Mouse (Mus musculus): ENCODE data around the gene Zcchc14. TPM values are rescaled to one million over a fixed set of nuclear protein-coding genes. Genes with fewer than 3 reads are reported as not detected.
A peak's percentile ranks its signal among the peaks of the same experiment; 100 is the strongest.

The Zcchc14 gene
- total RNA-seq (2018; cell fraction: chromatin; rRNA removed): 10 to 100 TPM in 22 of 26 experiments, 1 to 10 TPM in 4; 4.7 to 80.5 (median 15.8) TPM
- 1 to 10 TPM; 1.1 to 6.5 (median 2.6) TPM for total RNA-seq (2018; cell fraction: cytosol; rRNA removed)
- 10 to 100 TPM in 8 of 26 experiments, 1 to 10 TPM in 18; 2.6 to 24.2 (median 6.3) TPM for total RNA-seq (2018; cell fraction: nucleus; rRNA removed)
- 3.0 to 3.6 TPM (median 3.1 TPM) in 3 replicates for polyA plus RNA-seq (2018)

GRCm38 (mm10) chr8:121652774-121653323, at the start of gene Zcchc14:
Zcchc14 (minus strand) TSS chr8:121652901.
- peaks cover 24% of the 10 kb centered on the region; the same call in 1 of the 2 replicates for H3K79me2 ChIP-seq (ENCODE audit: inconsistent target)
- peak within 1 kb of the TSS; percentile 37 for H3K4me3 ChIP-seq (ENCODE audit: inconsistent target)
- 5% methylated on average over 40 of the region's 67 CpGs for WGBS (ENCODE audit: missing documents)
- no peaks in the 10 kb centered on the region for H3K36me3 ChIP-seq (ENCODE audit: inconsistent target)
- no peak within 1 kb of the TSS for H3K27ac ChIP-seq

- H3K36me3 ChIP-seq (ENCODE audit: inconsistent target): no peaks in the 10 kb centered on the region
- 89% methylated on average over 2 of the region's 2 CpGs for WGBS (ENCODE audit: missing documents)
- H3K79me2 ChIP-seq (ENCODE audit: inconsistent target): no peaks in the 10 kb centered on the region
- H3K4me3 ChIP-seq (ENCODE audit: inconsistent target): no peak overlapping the region
- H3K27ac ChIP-seq: no peak overlapping the region
Observed at GRCm38 (mm10) chr8:121699936-121700335, 47.2 kb upstream of the Zcchc14 start.

- 15% methylated on average over 9 of the region's 9 CpGs for WGBS (ENCODE audit: missing documents)
- no peaks in the 10 kb centered on the region for H3K79me2 ChIP-seq (ENCODE audit: inconsistent target)
- H3K27ac ChIP-seq: no peak overlapping the region
- no peaks in the 10 kb centered on the region for H3K36me3 ChIP-seq (ENCODE audit: inconsistent target)
- H3K4me3 ChIP-seq (ENCODE audit: inconsistent target): no peak overlapping the region
Observed at GRCm38 (mm10) chr8:121698615-121699101, 46.0 kb upstream of the Zcchc14 start.

DNA sequence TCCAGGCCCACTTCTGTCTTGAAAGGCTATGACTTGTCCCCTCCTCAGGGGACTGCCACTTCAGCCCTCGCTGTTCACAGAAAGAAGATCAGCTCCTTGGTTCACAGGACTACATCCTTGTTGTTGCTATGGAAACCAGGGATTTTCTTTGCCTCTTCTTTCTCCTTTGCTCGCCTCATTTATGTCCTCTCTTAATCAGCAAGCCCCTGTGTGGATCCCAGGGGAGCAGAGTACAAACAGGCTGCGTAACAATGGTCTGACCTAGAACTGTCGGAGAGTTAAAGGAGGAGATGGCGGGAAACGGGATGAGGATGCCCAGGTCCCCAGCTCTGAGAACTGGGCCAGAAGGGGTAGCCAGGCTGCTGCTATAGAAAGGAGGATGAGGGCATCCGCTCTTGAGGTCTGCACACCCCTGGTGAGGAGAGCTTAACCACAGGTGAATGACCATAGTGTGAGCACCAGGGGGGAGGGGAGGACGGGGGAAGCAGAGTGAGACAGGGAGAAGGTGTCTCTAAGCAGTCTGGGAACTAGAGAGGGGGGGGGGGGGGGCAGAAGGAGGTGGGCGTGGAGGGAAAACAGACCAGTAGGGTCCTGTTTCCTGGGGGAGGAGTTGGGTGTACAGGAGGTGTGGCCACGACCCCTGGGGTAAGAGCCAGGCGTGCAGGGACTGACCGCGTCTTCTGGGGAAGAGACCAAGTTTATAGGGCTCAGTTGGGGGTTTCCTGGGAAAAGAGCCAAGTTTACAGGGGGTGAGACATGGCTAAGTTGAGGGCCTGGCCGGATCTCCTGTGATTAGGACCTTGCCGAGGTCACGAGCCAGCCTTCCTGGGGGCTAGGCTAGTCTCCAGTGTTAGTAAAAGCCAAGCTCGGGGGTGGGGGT, 45.3 kb upstream of the Zcchc14 start:
- Histone ChIP-seq H3K27ac (no peak overlapping the region), H3K79me2 (ENCODE audit: inconsistent target) (no peaks in the 10 kb centered on the region), H3K36me3 (ENCODE audit: inconsistent target) (no peaks in the 10 kb centered on the region), H3K4me3 (ENCODE audit: inconsistent target) (no peak overlapping the region)
- 30% methylated on average over 16 of the region's 17 CpGs for WGBS (ENCODE audit: missing documents)

- Histone ChIP-seq H3K4me3 (ENCODE audit: inconsistent target) (no peak overlapping the region), H3K36me3 (ENCODE audit: inconsistent target) (no peaks in the 10 kb centered on the region), H3K79me2 (ENCODE audit: inconsistent target) (no peaks in the 10 kb centered on the region), H3K27ac (no peak overlapping the region)
- WGBS (ENCODE audit: missing documents): 12% methylated on average over 6 of the region's 6 CpGs
Observed at GRCm38 (mm10) chr8:121695585-121696184, 43.0 kb upstream of the Zcchc14 start.

DNA sequence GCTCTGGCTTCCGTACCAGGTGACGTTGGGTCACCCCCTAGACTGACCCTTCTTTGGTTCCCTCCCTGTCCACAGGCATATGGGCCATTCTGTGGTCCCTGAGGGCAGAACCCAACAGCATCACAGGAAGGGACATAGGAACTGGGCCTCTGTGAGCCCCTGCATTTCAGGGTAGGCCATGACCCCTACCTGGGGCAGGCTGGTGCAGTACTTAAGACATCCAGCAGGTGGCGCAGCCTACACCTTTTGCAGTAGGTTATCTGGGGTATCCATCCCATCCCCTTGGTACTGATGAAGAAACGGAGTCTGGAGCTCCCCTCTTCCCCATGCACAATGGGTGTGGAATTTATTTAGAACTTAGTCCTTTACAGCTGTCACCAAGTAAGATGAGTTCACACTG, 41.8 kb upstream of the Zcchc14 start:
- H3K27ac ChIP-seq: no peak overlapping the region
- no peaks in the 10 kb centered on the region for H3K79me2 ChIP-seq (ENCODE audit: inconsistent target)
- WGBS (ENCODE audit: missing documents): 55% methylated on average over 4 of the region's 4 CpGs
- no peak overlapping the region for H3K4me3 ChIP-seq (ENCODE audit: inconsistent target)
- no peaks in the 10 kb centered on the region for H3K36me3 ChIP-seq (ENCODE audit: inconsistent target)

GRCm38 (mm10) chr8:121688496-121688895, 35.8 kb upstream of the Zcchc14 start:
- H3K4me3 ChIP-seq (ENCODE audit: inconsistent target): no peak overlapping the region
- no peak overlapping the region for H3K27ac ChIP-seq
- no peaks in the 10 kb centered on the region for H3K36me3 ChIP-seq (ENCODE audit: inconsistent target)
- 50% methylated on average over 5 of the region's 5 CpGs for WGBS (ENCODE audit: missing documents)
- H3K79me2 ChIP-seq (ENCODE audit: inconsistent target): no peaks in the 10 kb centered on the region

DNA sequence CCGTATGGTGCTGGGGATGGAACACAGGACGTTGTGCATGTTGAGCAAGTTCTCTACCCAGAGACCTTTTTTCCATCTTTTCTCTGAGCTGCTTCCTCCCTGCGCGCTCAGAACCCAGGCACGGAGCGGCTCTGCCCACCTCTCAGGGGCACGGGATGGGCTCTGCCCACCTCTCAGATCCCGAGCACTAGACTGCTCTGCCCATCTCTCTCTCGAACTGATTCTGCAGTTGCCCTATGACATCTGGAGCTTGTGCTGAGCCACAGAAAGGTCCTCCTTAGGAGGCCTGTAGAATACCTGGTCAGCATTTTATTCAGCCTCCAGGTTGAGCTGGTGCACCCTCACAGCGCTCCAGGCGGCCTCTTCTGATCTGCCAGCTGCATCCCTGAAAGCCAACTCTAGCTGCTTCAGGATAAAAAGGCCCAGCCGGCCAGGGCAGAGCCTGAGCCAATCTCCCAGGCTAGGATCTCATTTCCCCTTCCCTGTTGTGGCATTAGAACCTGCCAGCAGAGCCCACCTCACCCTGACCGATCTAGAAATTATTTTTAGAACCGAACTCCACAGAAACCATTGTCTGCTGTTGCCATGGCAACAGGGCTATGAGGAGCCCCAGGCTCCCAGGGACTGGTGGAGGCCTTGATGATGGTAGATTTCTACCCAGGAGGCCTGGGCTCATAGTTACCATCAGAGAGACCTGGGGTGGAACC, 34.9 kb upstream of the Zcchc14 start:
- H3K36me3 ChIP-seq (ENCODE audit: inconsistent target): no peaks in the 10 kb centered on the region
- H3K79me2 ChIP-seq (ENCODE audit: inconsistent target): no peaks in the 10 kb centered on the region
- H3K27ac ChIP-seq: no peak overlapping the region
- H3K4me3 ChIP-seq (ENCODE audit: inconsistent target): no peak overlapping the region
- 54% methylated on average over 12 of the region's 14 CpGs for WGBS (ENCODE audit: missing documents)

GRCm38 (mm10) chr8:121685419-121685818, 32.7 kb upstream of the Zcchc14 start:
- Histone ChIP-seq H3K27ac (no peak overlapping the region), H3K4me3 (ENCODE audit: inconsistent target) (no peak overlapping the region), H3K79me2 (ENCODE audit: inconsistent target) (no peaks in the 10 kb centered on the region), H3K36me3 (ENCODE audit: inconsistent target) (no peaks in the 10 kb centered on the region)
- WGBS (ENCODE audit: missing documents): 6% methylated on average over 4 of the region's 4 CpGs

DNA sequence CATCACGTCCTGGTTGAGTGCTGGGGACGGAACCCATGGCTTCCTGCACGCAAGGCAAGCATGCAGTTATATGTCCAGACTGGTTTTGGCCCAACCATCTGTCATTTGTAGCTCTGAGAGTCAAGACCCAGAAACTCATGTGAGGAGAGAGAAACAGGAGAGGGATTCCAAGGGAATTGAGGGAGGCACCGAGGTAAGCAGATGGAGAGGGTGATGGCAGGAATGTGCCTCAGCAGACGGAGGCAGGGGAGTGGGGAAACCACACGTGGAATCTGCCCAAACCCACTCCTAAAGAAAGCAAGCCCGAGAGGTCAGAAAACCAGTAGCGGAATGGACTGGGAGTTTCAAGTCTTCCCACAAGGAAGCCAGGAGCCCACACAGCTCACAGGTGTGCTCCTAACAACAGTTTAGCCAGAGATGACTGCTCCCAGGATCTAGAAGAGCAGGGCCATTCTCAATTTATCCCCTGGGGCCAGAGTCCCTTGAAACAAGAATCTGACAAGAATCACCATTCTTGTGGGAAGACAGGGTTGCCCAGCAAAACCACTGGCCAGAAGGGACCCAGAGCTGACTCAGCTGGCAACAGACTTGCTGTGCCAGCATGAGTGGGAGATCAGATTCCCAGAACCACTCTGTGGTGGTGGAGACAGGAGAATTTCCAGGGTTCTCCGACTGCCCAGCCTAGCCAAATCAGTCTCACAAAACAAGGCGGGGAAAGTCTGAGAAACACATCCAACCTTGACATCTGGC, 30.6 kb upstream of the Zcchc14 start:
- no peaks in the 10 kb centered on the region for H3K79me2 ChIP-seq (ENCODE audit: inconsistent target)
- WGBS (ENCODE audit: missing documents): 81% methylated on average over 10 of the region's 10 CpGs
- no peaks in the 10 kb centered on the region for H3K36me3 ChIP-seq (ENCODE audit: inconsistent target)
- H3K27ac ChIP-seq: no peak overlapping the region
- no peak overlapping the region for H3K4me3 ChIP-seq (ENCODE audit: inconsistent target)

GRCm38 (mm10) chr8:121681457-121681856, 28.8 kb upstream of the Zcchc14 start:
- WGBS (ENCODE audit: missing documents): 78% methylated on average over 10 of the region's 10 CpGs
- Histone ChIP-seq H3K36me3 (ENCODE audit: inconsistent target) (no peaks in the 10 kb centered on the region), H3K27ac (no peak overlapping the region), H3K4me3 (ENCODE audit: inconsistent target) (no peak overlapping the region), H3K79me2 (ENCODE audit: inconsistent target) (no peaks in the 10 kb centered on the region)

GRCm38 (mm10) chr8:121680896-121681295, 28.2 kb upstream of the Zcchc14 start:
- no peaks in the 10 kb centered on the region for H3K79me2 ChIP-seq (ENCODE audit: inconsistent target)
- no peak overlapping the region for H3K4me3 ChIP-seq (ENCODE audit: inconsistent target)
- 73% methylated on average over 4 of the region's 4 CpGs for WGBS (ENCODE audit: missing documents)
- H3K36me3 ChIP-seq (ENCODE audit: inconsistent target): no peaks in the 10 kb centered on the region
- H3K27ac ChIP-seq: no peak overlapping the region

DNA sequence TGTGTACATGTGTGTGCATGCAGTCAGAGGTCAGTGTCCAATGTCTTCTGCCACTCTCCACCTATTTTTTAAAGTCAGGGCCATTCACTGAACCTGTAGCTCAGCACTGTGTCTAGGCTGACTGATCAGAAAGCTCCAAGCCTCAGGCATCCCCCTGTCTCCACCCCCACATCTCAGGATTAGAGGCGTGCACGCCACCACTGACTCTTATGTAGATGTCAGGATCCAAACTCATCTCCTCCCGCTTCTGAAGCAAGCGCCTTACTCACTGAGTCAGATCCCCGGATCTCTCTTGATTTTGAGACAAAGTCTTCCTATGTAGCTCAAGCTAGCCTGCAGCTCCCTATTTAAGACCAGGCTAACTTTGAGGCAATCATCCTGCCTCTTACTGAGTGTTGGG, 26.0 kb upstream of the Zcchc14 start:
- no peak overlapping the region for H3K4me3 ChIP-seq (ENCODE audit: inconsistent target)
- no peak overlapping the region for H3K27ac ChIP-seq
- 78% methylated on average over 5 of the region's 5 CpGs for WGBS (ENCODE audit: missing documents)
- H3K79me2 ChIP-seq (ENCODE audit: inconsistent target): no peaks in the 10 kb centered on the region
- no peaks in the 10 kb centered on the region for H3K36me3 ChIP-seq (ENCODE audit: inconsistent target)

DNA sequence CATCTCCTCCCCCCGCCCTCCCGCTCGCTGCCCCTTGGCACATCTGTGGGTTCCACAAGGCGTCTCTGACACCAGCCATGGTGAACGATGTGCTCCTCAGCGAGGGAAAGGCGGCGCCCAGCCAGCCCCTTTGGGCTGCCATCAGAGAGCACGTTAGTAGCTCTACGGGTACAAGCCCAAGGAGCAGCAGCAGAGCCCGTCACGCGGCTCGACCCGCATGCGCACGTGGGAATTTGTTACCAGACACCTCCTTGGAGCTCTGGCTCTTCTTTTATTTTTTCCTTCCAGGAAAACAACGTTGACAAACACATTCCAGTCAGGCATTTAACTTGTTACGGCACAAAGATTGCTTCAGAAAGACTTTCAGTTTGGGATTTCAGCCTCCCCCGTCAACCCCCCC, 23.0 kb upstream of the Zcchc14 start:
- Histone ChIP-seq H3K4me3 (ENCODE audit: inconsistent target) (no peak overlapping the region), H3K79me2 (ENCODE audit: inconsistent target) (no peaks in the 10 kb centered on the region), H3K36me3 (ENCODE audit: inconsistent target) (no peaks in the 10 kb centered on the region), H3K27ac (no peak overlapping the region)
- WGBS (ENCODE audit: missing documents): 61% methylated on average over 20 of the region's 20 CpGs
